Mouse (Mus musculus) cerebellum, postnatal 14 days (tissue): ENCODE data around the gene Fam198a.

Source experiments
- DNase-seq, 2 experiments: peaks; one replicate each; pipeline ENCODE4 v3.0.0; 2021; ENCODE audit warnings: mixed read lengths in 2 of 2

Gene Fam198a

GRCm38 (mm10) chr9:121926634-121927405 is 24.0 kb upstream of the Fam198a start:
- no peak for DNase-seq

GRCm38 (mm10) chr9:121927721-121928120 is 23.1 kb upstream of the Fam198a start:
- DNase-seq: no peak

- DNase-seq: peak; percentile 68
Observed at GRCm38 (mm10) chr9:121928498-121928897, 22.3 kb upstream of the Fam198a start.

- DNase-seq: no peak
Observed at GRCm38 (mm10) chr9:121934856-121935255, 15.9 kb upstream of the Fam198a start.

GRCm38 (mm10) chr9:121936952-121937351 is 13.8 kb upstream of the Fam198a start:
- DNase-seq: peak in 1 of 2 experiments; percentile 22

GRCm38 (mm10) chr9:121937451-121937864 is 13.3 kb upstream of the Fam198a start:
- DNase-seq: peak in 1 of 2 experiments; percentile 28

GRCm38 (mm10) chr9:121937944-121938355 is 12.8 kb upstream of the Fam198a start:
- peak in 1 of 2 experiments; percentile 24 for DNase-seq

- DNase-seq: no peak
Observed at GRCm38 (mm10) chr9:121943005-121943404, 7.8 kb upstream of the Fam198a start.

- no peak for DNase-seq
Observed at GRCm38 (mm10) chr9:121943628-121944027, 7.2 kb upstream of the Fam198a start.

GRCm38 (mm10) chr9:121947784-121948183 is 3.0 kb upstream of the Fam198a start:
- DNase-seq: peak; percentile 85 to 89

GRCm38 (mm10) chr9:121948431-121948830 is 2.4 kb upstream of the Fam198a start:
- no peak for DNase-seq

- no peak for DNase-seq
Observed at GRCm38 (mm10) chr9:121951114-121951423, 281 bp downstream of the Fam198a start.

GRCm38 (mm10) chr9:121952596-121952995 is 1.8 kb downstream of the Fam198a start:
- DNase-seq: no peak

GRCm38 (mm10) chr9:121959966-121960635 is 9.3 kb downstream of the Fam198a start:
- DNase-seq: no peak

GRCm38 (mm10) chr9:121964941-121965340 is 14.2 kb downstream of the Fam198a start:
- DNase-seq: peak; percentile 81 to 85

GRCm38 (mm10) chr9:121968258-121968657 is 17.5 kb downstream of the Fam198a start:
- DNase-seq: no peak

- no peak for DNase-seq
Observed at GRCm38 (mm10) chr9:121969841-121970381, 19.1 kb downstream of the Fam198a start.

- no peak for DNase-seq
Observed at GRCm38 (mm10) chr9:121973207-121973606, 22.4 kb downstream of the Fam198a start.

GRCm38 (mm10) chr9:121974141-121974986 is 23.6 kb downstream of the Fam198a start:
- DNase-seq: peak; percentile 81 to 86

GRCm38 (mm10) chr9:121975321-121975720 is 24.5 kb downstream of the Fam198a start:
- DNase-seq: no peak

- peak in 1 of 2 experiments; percentile 2 for DNase-seq
Observed at GRCm38 (mm10) chr9:121981046-121981445, 30.3 kb downstream of the Fam198a start.

- DNase-seq: peak in 1 of 2 experiments; percentile 1
Observed at GRCm38 (mm10) chr9:121981466-121982105, 30.8 kb downstream of the Fam198a start.
